Mouse (Mus musculus): Measurements from ENCODE around the gene Cdh4. TPM values are rescaled to one million over a fixed set of nuclear protein-coding genes. Genes with fewer than 3 reads are reported as not detected.
A peak's percentile ranks its signal among the peaks of the same experiment; 100 is the strongest.

The Cdh4 gene
- polyA plus RNA-seq, 1 experiment from 2014 or later: 17.0 TPM

- H3K36me3 ChIP-seq (replicated peaks): 0 out of 2 replicates have a peak, but pooled peaks cover 3% of the 10 kb centered on the region
- no peaks in the 10 kb centered on the region for H3K9me3 ChIP-seq
- DNase-seq (ENCODE audit: extremely low spot score, low spot score): peak; percentile 40
- H3K4me3 ChIP-seq: no peak overlapping the region
- H3K27me3 ChIP-seq (ENCODE audit: poor library complexity, severe bottlenecking): peaks cover 7% of the 10 kb centered on the region; the same call in 1 of the 2 replicates
- H3K4me1 ChIP-seq: peaks cover 10% of the 10 kb centered on the region
- WGBS: 53% methylated on average over 5 of the region's 5 CpGs
- H3K27ac ChIP-seq: no peak overlapping the region
Measured at GRCm38 (mm10) chr2:179873315-179873714, 431.1 kb downstream of the Cdh4 start.

GRCm38 (mm10) chr2:179875147-179875546 lies 432.9 kb downstream of the Cdh4 start:
- 5% methylated on average over 3 of the region's 3 CpGs for WGBS
- no peak overlapping the region for H3K27ac ChIP-seq
- 0 out of 2 replicates have a peak, but pooled peaks cover 3% of the 10 kb centered on the region for H3K36me3 ChIP-seq (replicated peaks)
- no peak overlapping the region for H3K4me3 ChIP-seq
- H3K4me1 ChIP-seq: peaks cover 2% of the 10 kb centered on the region
- H3K9me3 ChIP-seq: no peaks in the 10 kb centered on the region
- DNase-seq (ENCODE audit: extremely low spot score, low spot score): peak; percentile 80
- H3K27me3 ChIP-seq (ENCODE audit: poor library complexity, severe bottlenecking): 0 out of 2 replicates have a peak, but pooled peaks cover 3% of the 10 kb centered on the region

- H3K27me3 ChIP-seq (ENCODE audit: poor library complexity, severe bottlenecking): no peaks in the 10 kb centered on the region
- peak; percentile 50 for DNase-seq (ENCODE audit: extremely low spot score, low spot score)
- no peak overlapping the region for H3K4me3 ChIP-seq
- H3K36me3 ChIP-seq (replicated peaks): 0 out of 2 replicates have a peak, but pooled peaks cover 3% of the 10 kb centered on the region
- H3K9me3 ChIP-seq: no peaks in the 10 kb centered on the region
- 72% methylated on average over 9 of the region's 9 CpGs for WGBS
- H3K4me1 ChIP-seq: no peaks in the 10 kb centered on the region; the same call in 1 of the 2 replicates
- H3K27ac ChIP-seq: no peak overlapping the region
Measured at GRCm38 (mm10) chr2:179877551-179878215, 435.5 kb downstream of the Cdh4 start.

DNA sequence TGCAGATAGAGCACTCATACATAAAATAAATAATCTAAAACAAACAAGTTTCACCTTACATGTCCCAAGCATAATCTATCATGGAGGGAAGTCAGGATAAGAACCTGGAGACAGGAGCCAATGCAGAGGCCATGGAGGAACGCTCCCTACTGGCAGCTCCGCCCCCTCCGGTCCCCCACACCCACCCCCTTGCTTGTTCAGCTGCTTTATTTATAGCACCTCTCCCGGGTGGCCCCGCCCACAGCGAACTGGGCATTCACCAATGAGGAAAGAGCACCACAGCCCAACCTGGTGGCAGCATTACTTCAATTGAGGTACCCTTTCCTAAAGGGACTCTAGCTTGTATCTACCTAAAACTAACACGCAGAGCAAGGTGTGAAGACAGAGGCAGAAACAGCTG lies 442.3 kb downstream of the Cdh4 start:
- WGBS: 49% methylated on average over 7 of the region's 7 CpGs
- DNase-seq (ENCODE audit: extremely low spot score, low spot score): no peak
- Histone ChIP-seq H3K9me3 (no peaks in the 10 kb centered on the region), H3K27ac (no peak overlapping the region), H3K4me1 (no peaks in the 10 kb centered on the region), H3K27me3 (ENCODE audit: poor library complexity, severe bottlenecking) (no peaks in the 10 kb centered on the region), H3K4me3 (no peak overlapping the region), H3K36me3 (replicated peaks) (peaks cover 23% of the 10 kb centered on the region)

GRCm38 (mm10) chr2:179891048-179891447 lies 448.8 kb downstream of the Cdh4 start:
- 0 out of 2 replicates have a peak, but pooled peaks cover 4% of the 10 kb centered on the region for H3K4me1 ChIP-seq
- H3K4me3 ChIP-seq: no peak overlapping the region
- no peaks in the 10 kb centered on the region for H3K27me3 ChIP-seq (ENCODE audit: poor library complexity, severe bottlenecking)
- no peak for DNase-seq (ENCODE audit: extremely low spot score, low spot score)
- H3K36me3 ChIP-seq (replicated peaks): peaks cover 32% of the 10 kb centered on the region
- WGBS: 89% methylated on average over 3 of the region's 3 CpGs
- no peaks in the 10 kb centered on the region for H3K9me3 ChIP-seq
- H3K27ac ChIP-seq: no peak overlapping the region

DNA sequence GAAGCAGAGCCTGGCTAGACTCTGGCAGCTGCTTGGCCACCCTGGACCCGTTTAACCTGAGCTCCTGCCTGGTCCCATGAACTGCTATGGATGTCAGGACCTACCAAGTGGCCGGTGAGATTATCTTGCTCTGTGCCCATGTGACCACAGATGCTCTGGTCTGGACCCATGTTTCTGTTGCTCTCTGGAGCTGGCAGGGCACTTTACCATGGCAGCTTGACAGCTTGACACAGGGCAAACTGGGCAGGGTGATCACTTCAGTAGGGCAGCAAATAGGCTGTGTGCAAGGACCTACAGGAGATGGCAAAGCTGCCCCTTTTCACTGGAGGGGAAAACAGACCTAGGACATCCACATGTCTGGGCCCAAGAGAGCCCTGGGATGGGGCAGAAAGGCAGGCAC lies 454.7 kb downstream of the Cdh4 start:
- DNase-seq (ENCODE audit: extremely low spot score, low spot score): no peak
- Histone ChIP-seq H3K36me3 (replicated peaks) (peaks cover 9% of the 10 kb centered on the region; the same call in 1 of the 2 replicates), H3K4me3 (no peak overlapping the region), H3K27me3 (ENCODE audit: poor library complexity, severe bottlenecking) (no peaks in the 10 kb centered on the region), H3K4me1 (0 out of 2 replicates have a peak, but pooled peaks cover 4% of the 10 kb centered on the region), H3K27ac (no peak overlapping the region), H3K9me3 (no peaks in the 10 kb centered on the region)
- WGBS: 91% methylated on average over 2 of the region's 2 CpGs

DNA sequence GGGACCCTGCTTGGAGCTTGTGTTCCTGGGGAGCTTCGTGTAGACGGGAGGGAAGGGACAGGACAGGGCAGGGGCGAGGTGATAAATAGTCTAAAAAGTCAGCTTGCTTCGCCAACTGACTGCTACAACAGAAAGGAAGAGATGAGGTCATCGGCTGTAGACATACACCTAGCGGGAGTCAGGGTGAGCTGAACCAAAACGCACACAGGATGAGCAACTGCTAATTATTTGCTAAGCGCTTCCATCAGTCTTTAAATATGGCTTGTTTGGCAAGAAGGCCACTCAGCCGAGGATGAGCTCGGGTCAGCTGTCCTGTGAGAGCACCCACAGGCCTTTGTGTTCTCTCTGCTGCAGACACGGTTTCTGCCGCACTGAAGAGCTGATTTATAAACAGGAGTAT lies 470.7 kb downstream of the Cdh4 start:
- Histone ChIP-seq H3K27me3 (ENCODE audit: poor library complexity, severe bottlenecking) (no peaks in the 10 kb centered on the region), H3K4me3 (no peak overlapping the region), H3K9me3 (no peaks in the 10 kb centered on the region), H3K36me3 (replicated peaks) (peaks cover 76% of the 10 kb centered on the region), H3K27ac (no peak overlapping the region), H3K4me1 (no peaks in the 10 kb centered on the region)
- no peak for DNase-seq (ENCODE audit: extremely low spot score, low spot score)
- WGBS: 87% methylated on average over 12 of the region's 12 CpGs

GRCm38 (mm10) chr2:179913349-179913748 lies 471.1 kb downstream of the Cdh4 start:
- H3K27me3 ChIP-seq (ENCODE audit: poor library complexity, severe bottlenecking): no peaks in the 10 kb centered on the region
- no peak overlapping the region for H3K27ac ChIP-seq
- no peak overlapping the region for H3K4me3 ChIP-seq
- no peaks in the 10 kb centered on the region for H3K9me3 ChIP-seq
- H3K36me3 ChIP-seq (replicated peaks): peaks cover 80% of the 10 kb centered on the region
- no peaks in the 10 kb centered on the region for H3K4me1 ChIP-seq
- WGBS: 86% methylated on average over 15 of the region's 15 CpGs
- no peak for DNase-seq (ENCODE audit: extremely low spot score, low spot score)

GRCm38 (mm10) chr2:179914246-179914645 lies 472.0 kb downstream of the Cdh4 start:
- WGBS: 84% methylated on average over 2 of the region's 2 CpGs
- Histone ChIP-seq H3K4me1 (no peaks in the 10 kb centered on the region), H3K27ac (no peak overlapping the region), H3K27me3 (ENCODE audit: poor library complexity, severe bottlenecking) (no peaks in the 10 kb centered on the region), H3K4me3 (no peak overlapping the region), H3K9me3 (no peaks in the 10 kb centered on the region), H3K36me3 (replicated peaks) (peaks cover 89% of the 10 kb centered on the region)
- DNase-seq (ENCODE audit: extremely low spot score, low spot score): no peak

DNA sequence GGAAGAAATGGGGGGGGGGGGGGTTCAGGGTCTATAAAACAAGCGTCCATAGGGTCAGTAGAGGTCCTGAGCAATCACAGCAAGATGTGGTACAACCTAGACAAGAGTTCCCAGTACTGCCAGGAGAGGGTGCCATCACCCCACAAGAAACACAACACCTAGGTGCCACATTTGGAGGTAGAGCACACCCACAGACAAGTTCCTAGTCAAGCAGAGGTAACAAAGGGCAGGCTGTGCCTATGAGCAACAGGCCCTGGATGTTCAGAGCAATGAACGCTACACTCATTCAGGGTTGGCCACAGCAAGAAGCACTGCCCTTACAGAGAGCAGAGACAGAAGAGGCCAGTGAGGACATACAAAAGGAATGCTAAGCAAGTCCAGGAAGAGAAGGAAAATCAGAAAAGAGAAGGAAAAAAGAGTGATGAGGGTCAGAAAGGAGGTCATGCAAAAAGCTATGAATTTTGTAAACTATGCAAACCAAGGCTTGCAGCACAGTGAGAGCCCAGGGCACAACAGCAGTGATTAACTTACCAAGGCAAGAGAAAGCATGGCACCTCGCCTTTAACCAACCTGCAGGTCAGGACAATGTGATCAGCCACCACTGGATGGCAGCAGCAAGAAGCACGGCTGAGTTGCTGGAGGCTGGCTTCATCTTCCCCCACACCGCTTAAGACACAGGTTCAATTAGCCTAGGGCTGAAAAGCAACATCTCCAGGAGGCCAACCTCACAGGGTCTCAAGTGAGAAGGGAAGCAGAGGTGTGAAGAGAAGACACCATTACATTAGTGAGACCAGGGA lies 474.8 kb downstream of the Cdh4 start:
- Histone ChIP-seq H3K27me3 (ENCODE audit: poor library complexity, severe bottlenecking) (no peaks in the 10 kb centered on the region), H3K36me3 (replicated peaks) (peaks cover 99% of the 10 kb centered on the region), H3K9me3 (peaks cover 3% of the 10 kb centered on the region), H3K27ac (no peak overlapping the region), H3K4me1 (no peaks in the 10 kb centered on the region), H3K4me3 (no peak overlapping the region)
- peak; percentile 53 for DNase-seq (ENCODE audit: extremely low spot score, low spot score)
- 32% methylated on average over 5 of the region's 5 CpGs for WGBS

GRCm38 (mm10) chr2:179920042-179920441 lies 477.8 kb downstream of the Cdh4 start:
- Histone ChIP-seq H3K27me3 (ENCODE audit: poor library complexity, severe bottlenecking) (no peaks in the 10 kb centered on the region), H3K27ac (no peak overlapping the region), H3K4me3 (no peak overlapping the region), H3K9me3 (peaks cover 3% of the 10 kb centered on the region), H3K4me1 (no peaks in the 10 kb centered on the region), H3K36me3 (replicated peaks) (peaks cover 99% of the 10 kb centered on the region)
- no peak for DNase-seq (ENCODE audit: extremely low spot score, low spot score)
- 93% methylated on average over 4 of the region's 4 CpGs for WGBS

DNA sequence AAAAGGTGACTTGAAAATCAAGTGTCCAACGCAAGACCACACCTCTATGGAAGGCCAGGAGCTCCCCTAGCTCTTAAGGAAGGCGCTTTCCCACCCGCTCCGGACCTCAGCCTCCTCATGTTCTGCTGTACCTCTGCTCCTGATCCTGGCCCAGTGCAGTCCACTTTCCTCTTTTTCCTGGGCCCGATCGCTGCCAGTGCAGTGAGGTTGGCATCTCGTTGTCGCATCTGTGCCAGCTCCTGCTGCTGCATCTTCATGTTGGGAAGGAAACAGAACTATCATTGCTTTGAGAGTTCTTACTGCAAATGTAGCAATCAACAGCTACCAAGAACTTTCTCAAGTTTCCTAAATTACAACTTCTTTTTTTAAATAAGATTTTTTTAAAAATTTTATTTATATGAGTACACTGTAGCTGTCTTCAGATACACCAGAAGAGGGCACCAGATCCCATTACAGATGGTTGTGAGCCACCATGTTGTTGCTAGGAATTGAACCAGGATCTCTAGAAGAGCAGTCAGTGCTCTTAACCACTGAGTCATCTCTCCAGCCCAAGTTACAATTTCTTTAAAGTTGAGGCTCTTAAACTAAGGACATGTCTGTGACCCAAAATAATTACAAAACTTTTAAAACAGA lies 478.9 kb downstream of the Cdh4 start:
- 94% methylated on average over 8 of the region's 8 CpGs for WGBS
- Histone ChIP-seq H3K4me3 (no peak overlapping the region), H3K27ac (no peak overlapping the region), H3K36me3 (replicated peaks) (peaks cover 99% of the 10 kb centered on the region), H3K4me1 (no peaks in the 10 kb centered on the region), H3K9me3 (peaks cover 3% of the 10 kb centered on the region), H3K27me3 (ENCODE audit: poor library complexity, severe bottlenecking) (no peaks in the 10 kb centered on the region)
- DNase-seq (ENCODE audit: extremely low spot score, low spot score): no peak

- Histone ChIP-seq H3K4me1 (no peaks in the 10 kb centered on the region), H3K4me3 (no peak overlapping the region), H3K27ac (no peak overlapping the region), H3K36me3 (replicated peaks) (peaks cover 98% of the 10 kb centered on the region), H3K27me3 (ENCODE audit: poor library complexity, severe bottlenecking) (no peaks in the 10 kb centered on the region), H3K9me3 (peaks cover 3% of the 10 kb centered on the region)
- no peak for DNase-seq (ENCODE audit: extremely low spot score, low spot score)
- WGBS: 93% methylated on average over 6 of the region's 6 CpGs
Measured at GRCm38 (mm10) chr2:179924038-179924437, 481.8 kb downstream of the Cdh4 start.

Measured in forebrain, embryonic 10.5 days (tissue).